Mouse (Mus musculus): ENCODE results near the gene Katnb1.

Gene Katnb1

DNA sequence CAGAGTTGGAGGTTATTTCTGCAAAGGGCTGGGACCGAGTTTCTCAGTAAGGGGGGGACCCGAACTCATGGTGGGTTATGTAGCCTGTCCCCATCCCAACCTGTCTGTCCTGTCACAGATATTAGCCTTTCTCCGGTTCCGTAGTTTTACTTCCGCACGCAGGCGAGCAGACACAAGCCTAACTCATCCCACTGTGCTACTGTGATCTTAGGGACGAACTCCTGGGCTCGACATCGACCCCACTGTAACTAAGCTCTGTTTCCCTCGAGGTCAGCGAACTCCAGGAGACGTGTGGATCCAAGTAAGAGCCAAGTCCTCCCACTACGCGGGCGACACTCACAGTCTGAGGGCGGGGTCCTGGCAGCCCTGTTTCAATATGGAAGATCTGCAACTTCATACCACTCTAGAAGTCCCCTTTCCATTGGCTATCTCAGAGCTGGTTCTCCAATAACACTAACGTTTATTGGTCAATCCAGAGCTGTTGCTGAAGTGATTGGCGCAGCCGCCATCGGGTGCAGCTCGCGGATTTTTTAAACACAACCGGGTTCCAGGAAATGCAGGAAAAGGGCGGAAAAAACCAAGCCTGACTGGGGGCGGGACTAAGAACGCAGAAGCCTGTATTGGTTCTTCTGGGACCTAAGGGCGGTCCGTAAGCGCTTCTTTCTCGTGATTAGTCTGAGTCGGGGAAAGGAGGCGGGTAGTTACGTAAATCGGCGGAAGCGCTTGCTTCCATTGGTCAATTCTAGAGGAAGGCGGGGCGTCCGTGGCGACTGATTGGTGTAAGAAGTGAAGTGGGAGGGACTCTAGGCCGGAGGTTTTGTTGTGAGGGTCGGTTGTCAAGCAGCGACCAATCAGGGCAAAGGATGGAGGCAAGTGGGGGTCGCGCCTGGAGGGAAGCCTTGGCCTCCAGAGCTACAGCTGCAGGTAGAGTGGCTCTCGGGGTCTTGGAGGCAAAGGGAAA lies at the start of gene Katnb1:
Katnb1 (plus strand) TSS at position 806 of the 961 bp plus-strand sequence.
- peak; percentile 100 for DNase-seq

DNA sequence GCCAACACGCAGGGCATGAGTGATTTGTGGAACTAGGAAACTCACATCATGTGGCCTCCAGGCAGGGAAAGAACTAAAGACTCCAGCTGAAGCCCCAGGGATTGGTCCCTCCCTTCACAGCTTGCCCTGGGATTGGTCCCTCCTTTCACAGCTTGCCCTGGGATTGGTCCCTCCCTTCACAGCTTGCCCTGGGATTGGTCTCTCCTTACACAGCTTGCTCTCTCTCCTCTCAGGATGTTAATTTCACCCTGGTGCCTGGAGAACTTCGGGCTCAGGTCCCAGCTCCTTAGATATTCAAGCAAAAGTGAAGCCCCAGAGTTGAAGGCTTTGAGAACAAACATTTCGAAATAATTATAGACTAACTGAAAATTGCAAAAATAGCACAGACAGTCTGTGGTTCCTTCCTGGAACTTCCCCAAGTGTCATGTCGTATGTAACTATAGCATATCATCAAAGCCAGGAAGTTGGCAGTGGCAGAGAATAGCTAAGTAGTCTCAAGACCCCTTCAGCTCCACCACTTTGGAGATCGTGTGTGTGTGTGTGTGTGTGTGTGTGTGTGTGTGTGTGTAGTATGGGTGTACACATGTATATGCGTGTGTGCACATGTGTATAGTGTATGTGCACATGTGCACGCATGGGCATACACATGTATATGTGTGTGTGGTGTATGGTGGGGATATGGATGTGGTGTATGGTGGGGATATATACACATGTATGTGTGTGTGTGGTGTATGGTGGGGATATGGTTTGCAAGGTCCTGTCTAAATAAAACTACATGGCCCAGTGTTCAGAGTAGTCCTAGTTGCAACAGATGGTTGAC lies 43.7 kb upstream of the Katnb1 start:
- DNase-seq: peak; percentile 53

DNA sequence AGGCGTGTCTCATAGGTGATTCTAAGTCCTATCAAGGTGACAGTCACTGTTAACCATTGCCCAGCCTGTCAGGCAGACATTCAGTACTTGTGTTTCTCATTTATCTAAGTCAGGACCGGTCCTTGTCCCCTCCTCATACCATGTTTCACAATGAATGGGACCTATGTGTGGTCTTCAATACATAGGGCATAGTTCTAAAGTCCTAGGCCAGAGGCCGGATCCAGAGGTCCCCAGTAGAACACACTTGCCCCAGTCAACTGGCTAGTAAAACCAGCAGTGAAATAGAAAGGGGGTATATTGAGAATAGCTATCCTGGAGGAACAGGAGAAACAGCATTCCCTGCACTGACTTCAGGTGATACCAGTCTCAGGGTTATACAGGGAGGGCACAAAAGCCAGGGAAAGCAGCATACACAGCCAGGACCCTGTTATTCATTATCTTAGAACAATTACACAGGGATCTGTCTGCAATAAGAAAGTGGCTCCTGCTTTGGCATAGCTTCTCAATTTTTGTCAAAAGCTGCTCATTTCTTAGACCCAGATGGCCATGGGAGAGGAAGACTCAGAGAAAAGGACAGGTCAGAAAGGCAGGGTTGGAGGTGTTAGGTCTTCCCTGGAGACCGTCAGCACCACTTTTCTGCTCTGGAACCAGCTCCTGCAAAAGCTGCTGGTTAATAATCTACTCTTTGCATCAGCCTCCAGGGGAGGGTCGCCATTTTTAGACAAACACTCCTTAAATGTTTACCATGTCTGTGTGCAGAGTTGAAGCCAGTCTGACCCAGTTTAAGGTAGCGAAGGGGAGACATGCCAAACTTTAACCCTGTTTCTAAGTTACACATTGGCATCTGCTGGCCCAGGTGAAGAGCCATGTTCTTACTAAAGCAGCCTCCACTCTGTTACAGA lies 38.9 kb upstream of the Katnb1 start:
- no peak for DNase-seq

DNA sequence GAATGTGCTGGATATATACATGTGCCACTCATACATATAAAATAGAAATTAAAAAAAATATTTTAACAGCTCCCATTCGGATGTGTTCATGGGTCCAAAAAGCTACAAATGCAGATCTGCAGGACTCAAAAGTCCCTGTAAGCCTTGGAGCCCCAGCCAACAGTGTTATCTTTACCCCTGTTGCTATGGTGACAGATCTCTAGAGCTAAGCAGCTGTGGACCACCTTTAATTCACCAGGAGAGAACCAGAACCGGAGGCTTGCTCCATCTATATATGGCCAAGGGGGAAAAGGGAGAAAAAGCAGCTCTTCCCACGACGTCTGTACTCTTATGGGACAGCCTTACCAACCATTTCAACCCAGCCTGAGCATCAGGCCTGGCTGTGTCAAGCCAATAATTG lies 36.2 kb upstream of the Katnb1 start:
- no peak for DNase-seq

DNA sequence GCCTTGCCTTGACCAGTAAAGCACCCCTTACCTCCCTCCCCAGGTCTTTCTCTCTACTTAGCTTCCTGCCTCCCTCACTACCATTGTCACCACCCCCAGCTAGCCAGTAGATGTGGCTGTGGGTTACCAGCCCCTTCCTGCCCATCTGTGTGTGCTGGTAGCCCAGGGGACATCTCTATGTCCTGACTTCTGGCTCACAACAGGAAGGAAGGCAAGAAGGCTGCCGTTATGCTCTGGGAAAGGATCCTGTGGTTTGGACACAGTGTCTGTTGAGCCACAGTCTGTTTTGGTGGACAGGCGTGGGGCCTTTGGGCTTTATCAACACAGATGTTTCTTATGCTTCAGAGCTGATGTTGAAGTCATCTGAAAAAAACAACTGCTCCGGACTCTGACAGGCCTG lies 34.0 kb upstream of the Katnb1 start:
- DNase-seq: no peak

DNA sequence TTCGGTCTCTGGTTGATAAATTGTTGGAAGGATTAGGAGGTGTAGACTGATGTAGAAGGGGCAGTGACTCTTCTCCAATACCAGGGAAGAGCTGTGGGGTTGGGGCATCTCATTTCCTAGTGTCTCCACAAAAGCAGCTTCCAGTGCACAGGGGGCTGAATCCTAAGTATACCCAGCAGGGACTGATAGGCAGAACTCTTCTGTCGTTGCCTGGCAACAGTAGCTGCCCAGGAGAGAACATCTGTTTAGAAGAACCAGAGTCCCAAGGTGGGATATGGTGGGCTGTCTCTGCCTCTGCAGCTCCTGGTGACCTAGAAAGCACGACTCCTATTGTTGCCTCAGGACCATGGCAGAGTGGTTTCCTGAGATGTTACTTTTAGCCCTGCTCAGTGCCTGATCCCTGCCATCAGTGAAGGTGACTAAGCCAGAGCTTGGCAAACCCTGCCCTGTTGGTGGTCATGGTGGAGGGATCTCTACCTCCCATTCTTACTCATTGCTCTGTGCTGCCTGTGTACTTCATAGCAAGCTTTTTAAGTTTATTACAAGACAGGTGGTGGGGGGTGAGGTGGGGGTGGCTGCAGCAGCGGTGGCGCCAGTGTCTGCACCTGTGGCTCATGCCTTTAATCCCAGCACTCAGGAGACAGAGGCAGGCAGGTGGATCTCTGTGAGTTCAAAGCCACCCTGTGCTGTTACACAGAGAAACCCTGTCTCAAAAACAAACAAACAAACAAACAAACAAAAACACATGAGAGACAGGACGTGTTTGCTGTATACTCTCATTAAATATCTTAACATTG lies 32.9 kb upstream of the Katnb1 start:
- no peak for DNase-seq

DNA sequence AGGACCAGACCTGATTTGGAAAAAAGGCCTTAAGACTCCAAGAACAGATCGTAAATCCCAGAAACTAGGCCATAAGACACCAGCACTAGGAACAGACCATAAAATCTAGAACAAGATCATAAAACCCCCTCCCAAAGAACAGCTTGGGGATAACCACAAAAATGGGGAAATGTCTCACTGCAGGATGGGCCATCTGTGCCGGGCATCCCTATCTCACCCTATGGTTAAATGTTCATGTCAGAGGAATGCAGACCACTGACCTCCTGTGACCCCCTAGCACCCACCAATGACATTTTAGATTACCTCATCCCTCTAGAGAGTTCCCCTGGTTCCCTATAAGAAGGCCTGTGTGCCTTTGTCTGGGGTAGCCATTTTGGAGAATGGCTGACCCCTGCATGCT lies 31.4 kb upstream of the Katnb1 start:
- no peak for DNase-seq

DNA sequence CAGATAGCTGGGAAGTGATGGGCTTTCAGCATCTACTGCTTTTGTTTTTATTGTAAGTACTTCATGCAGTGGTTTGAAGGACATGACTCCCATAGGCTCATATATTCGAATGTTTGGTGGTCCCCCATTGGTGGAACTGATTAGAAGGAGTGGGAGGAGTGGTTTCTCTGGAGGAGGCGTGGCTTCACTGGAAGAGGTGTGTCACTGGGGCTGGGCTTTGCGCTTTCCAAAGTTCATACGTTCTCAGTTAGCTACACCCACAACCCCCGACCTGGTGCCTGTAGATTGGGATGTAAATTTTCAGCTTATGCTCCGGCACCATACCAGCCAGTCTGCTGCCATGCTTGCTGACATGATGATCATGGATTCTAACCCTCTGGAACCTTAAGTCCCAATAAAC lies 26.5 kb upstream of the Katnb1 start:
- no peak for DNase-seq

DNA sequence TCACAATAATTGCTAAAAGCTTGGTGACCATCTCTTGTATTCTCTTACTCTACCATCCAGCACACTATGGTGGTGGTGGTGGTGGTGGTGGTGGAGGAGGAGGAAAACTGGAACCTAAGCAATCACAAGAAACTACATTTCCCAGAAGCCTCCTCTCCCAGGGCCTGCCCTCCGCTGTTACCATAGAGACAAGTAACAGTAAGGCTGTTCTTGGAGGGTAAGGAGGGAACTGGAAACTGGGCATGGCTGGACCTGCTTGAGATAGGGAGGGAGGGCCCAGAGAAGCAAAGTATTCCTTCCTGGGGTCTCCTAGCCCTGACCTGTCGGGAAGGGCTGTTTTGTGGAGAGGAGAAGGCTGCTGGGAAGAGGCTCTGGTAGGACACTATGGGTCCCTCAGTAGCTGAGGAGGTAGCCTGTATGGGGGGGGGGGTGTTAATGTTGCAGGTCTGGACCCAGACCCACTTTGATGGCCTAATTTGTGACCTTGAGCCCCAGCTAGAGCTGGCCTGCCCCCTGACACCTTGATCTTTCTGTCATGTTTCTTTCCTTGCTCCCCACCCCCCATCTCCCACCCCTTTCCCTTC lies 26.0 kb upstream of the Katnb1 start, which contains the start of gene Drc7:
Drc7 (plus strand) TSS at position 177 of the 584 bp plus-strand sequence.
- DNase-seq: peak; percentile 49

DNA sequence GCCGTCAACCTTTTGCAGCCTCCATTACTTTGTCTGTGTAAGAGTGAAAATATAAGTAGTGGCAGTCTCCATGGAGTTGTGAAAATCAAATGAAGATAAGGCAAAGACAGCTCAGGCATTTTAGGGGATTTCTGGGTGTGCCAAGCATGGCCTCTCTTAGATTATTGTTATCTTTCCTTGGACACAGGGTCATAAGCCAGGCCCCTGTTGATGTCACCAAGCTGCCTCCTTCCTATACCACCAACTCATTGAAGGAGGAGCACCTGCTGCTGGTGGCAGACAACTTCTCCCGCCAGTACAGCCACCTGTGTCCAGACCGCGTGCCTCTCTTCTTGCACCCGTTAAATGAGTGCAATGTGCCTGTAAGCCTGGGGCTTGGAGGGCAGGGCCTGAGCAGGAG lies 24.6 kb upstream of the Katnb1 start:
- no peak for DNase-seq

DNA sequence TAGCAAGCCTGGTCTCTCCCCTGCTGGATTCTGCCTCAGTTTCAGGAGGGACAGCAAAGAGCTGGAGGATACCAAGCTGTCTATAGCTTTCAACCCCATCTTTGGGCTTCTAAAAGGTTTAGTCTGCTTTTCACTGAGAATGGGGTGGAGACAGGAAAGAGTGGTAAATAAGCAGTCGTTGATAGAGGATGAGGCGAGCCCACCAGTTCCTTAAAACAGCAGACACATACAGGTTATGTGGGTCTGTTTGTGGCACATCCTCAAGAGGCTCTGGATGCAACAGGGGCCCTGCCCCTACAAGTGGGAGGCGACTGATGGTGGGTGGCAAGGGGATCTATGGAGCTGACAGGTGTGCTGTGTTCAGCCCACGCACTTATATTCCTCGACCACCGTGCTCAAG lies 22.3 kb upstream of the Katnb1 start:
- DNase-seq: no peak

DNA sequence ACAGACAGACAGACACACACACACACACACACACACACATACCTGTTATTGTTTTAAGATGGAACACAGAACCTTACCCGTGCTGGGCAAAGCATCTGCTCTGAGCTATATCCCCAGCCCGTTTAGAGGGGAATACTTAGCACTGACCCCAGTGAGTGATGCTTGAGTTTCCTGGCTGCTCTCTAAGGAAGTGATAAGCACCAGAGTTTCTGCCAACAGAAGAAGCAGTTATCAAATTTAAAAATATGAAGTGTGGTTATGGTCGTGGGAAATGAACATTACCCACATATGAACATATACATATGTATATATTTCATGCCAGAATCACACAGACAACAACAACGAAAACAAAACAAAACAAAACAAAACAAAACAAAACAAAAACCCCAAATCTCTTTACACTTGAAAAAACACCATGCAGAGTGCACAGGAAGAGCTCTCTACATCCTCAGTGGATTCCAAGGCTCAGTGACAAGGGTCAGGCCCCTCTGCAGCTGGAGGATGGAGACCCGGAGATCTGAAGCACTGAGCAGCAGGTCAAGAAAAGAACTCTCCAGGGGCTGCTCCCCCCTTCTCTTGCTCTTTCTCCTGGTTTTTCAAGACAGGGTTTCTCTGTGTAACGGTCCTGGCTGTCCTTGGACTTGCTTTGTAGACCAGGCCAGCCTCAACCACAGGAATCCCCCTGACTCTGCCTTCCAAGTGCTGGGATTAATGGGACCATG lies 21.0 kb upstream of the Katnb1 start:
- DNase-seq: no peak

DNA sequence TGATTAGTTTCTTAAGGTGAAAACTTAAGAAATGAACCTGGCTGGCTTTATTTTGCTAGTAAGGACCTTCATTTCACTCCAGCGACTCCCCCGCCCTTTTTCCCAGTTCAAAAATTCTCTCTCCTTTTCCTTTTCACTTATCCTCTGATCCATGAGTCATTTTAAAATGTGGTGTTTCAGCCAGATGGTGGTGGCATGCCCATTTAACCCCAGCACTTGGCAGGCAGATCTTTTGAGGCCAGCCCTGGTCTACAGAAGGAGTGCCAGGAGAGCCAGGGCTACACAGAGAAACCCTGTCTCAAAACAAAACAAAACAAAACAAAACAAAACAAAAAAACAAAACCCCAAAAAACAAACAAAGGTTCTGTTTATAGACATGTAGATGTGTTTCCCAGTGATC lies 16.5 kb upstream of the Katnb1 start:
- no peak for DNase-seq

DNA sequence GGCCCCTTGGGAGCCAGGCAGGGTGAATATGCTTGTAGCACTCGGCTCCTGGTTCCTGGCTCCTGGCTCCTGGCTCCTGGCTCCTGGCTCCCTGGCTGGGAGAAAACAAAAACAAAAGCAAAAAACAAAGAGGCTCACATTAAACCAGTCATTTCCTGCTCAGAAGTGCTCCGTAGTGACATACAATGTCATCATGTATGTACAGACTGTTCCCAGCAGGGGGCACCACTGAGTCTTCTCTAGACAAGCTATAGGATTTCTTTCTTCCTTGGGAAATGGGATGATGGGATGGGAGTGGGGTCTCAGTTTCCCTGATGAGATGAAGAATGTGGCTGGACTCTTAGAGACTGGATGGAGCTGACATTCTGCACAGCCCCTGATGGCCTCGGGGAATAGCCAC lies 13.4 kb upstream of the Katnb1 start:
- peak; percentile 74 for DNase-seq

DNA sequence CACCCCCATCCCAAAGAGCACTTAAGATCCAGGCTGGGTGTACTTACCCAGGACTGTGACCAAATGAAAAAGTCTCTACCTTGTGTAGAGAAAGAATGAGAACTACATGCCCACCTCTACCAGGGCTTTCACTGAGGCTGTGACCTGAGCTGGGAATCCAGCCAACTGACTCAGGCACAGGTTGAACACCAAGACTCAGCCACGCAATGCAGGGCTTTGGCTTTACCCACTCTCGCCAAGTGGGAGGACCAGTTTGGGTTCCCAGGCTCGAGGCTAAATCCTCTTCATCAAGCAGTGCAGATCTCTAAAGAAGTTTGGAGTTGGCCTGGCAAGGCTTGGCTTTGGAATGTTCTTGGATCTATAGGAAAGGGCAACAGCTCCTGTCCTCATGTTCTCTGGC lies 5.5 kb upstream of the Katnb1 start:
- DNase-seq: no peak

DNA sequence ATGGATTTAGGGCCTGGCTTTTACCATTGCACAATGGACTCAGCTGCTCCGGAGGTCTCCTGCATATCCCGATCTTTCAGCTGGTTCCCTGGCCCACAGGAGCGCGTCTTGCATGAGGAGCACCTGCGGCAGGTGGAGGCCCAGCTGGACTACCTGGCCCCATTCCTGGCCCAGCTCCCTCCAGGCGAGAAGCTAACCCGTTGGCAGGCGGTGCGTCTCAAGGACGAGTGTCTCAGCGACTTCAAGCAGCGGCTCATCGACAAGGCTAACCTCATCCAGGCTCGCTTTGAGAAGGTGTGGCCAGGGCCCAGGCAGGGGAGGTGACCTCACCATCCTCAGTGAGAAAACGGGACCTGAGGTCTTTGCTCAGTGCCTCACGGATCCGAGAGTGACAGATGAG lies 4.8 kb upstream of the Katnb1 start:
- no peak for DNase-seq

DNA sequence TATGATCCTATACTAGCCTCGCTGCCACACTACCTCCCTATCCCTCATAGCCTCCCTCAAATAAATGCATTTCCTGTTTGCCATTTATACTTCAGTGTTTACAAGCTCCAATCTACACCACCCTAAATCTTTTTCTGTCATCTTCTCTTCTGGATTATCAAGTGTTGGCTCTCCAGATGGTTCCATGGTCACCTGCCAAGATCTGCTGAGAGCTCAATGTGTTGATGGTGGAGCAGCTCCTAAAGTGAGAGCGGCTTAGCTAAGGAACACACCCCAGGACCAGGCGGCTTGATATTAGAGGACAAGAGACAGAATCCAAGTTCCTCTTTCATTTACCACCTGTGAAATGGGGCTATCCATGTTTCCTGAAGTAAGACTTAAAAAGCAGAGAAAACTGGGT lies 2.9 kb upstream of the Katnb1 start:
- DNase-seq: no peak

DNA sequence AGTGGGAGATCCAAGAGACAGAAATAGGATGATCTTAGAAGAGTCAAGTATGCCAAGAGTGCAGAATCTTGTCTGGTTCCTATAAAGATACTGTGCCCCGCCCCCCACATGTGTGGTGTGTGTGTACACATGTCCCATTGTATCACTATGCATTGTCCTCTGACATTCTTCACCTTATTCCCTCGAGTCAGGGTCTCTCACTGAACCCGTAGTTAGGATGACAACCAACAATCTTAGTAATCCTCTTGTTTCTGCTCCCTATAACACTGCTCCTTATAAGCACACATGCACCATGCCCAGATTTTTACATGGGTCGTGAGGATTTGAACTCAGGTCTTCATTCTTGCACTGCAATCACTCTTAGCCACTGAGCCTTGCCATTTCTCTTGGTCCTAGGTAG lies 1.7 kb upstream of the Katnb1 start:
- DNase-seq: no peak

DNA sequence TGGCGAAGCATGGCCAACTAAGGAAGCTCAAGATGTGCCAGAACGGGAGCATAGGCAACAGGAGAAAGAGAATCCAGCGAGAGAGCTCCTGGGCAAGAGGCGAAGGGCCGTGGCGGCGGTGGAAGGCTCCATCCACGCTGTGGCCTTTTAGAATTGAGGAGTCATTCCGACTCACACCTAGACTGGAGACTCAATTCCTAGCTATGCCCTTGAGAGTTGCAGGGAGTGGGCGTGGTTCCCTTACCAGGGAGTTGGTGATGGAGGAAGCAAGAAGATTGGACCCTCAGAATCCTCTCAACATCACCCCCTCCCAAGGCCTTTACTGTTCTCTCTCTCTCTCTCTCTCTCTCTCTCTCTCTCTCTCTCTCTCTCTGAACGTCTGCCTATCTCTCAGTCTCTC lies 664 bp downstream of the Katnb1 start:
- DNase-seq: peak; percentile 9

DNA sequence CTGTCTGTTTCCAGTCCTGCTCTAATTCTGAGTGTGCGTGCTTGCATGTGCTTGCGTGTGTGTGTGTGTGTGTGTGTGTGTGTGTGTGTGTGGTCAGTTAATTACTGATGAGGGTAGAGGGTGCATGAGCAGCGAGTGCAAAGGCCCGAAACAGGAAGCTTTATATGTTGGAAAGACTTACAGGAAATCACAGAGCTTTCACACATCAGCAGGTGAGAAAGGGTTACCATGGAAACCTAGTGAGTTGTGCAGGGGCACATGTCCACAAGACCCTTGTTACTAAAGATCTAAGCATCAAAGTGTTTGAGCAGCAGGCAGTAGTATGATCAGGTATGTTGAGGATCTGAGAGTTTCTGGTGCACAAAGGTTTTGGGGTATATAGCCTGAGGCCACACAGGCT lies 3.3 kb downstream of the Katnb1 start:
- DNase-seq: no peak

Measured in retina, postnatal 1 day (tissue).